10 mouse cellular contexts compared by ENCODE assay signal in genomic region chr17:26535251-26536136, GRCm38 (mm10). TPM values are rescaled to one million over a fixed set of nuclear protein-coding genes. Genes with fewer than 3 reads are reported as not detected.
DNase-seq lines count a peak whose midpoint lies in the region; ATAC-seq lines count a peak whose summit lies in the region.
"Had no signal": no experiment of that assay in that cellular context is flagged by ENCODE, and none has a peak within 500 bp of the region (broad histone marks: within the 10 kb centered on the region; RNA-seq: fewer than 3 reads in every experiment).

No protein-coding gene starts in this region.

- peak; percentile 52 for DNase-seq in 3T3-L1 (ENCODE audit: low read depth, low spot score)
- peak; percentile 62 for DNase-seq in A20 (ENCODE audit: low read depth, low spot score)
- DNase-seq in lung, postnatal 10 days: peak; percentile 47
- no peak for DNase-seq in adrenal gland, adult 2 months
- DNase-seq in T-cell, adult 2 months (ENCODE audit: low spot score): no peak
- DNase-seq: cerebellum, adult 11 months; thymus, postnatal 14 days had no signal

- no peak overlapping the region for H3K9ac ChIP-seq in heart, embryonic 15.5 days
- H3K9ac ChIP-seq: midbrain, embryonic 12.5 days had no signal

- H3K27ac ChIP-seq in heart, embryonic 15.5 days: peak overlapping the region; percentile 31
- H3K27ac ChIP-seq: midbrain, embryonic 12.5 days had no signal

- no peak for ATAC-seq in heart, embryonic 15.5 days (replicated peaks; ENCODE audit: insufficient number of reproducible peaks, insufficient read depth, low FRiP score, low read depth)
- ATAC-seq in erythroblast, adult 5-6 weeks (replicated peaks; ENCODE audit: low FRiP score, poor library complexity, severe bottlenecking): no peak

- no peak overlapping the region for H3K4me2 ChIP-seq in heart, embryonic 15.5 days
- H3K4me2 ChIP-seq: midbrain, embryonic 12.5 days had no signal

- H3K4me1 ChIP-seq in heart, embryonic 15.5 days (replicated peaks): peaks cover 32% of the 10 kb centered on the region
- H3K4me1 ChIP-seq: midbrain, embryonic 12.5 days had no signal

- H3K36me3 ChIP-seq in heart, embryonic 15.5 days: no peaks in the 10 kb centered on the region
- H3K36me3 ChIP-seq: midbrain, embryonic 12.5 days had no signal

- no peaks in the 10 kb centered on the region for H3K27me3 ChIP-seq in heart, embryonic 15.5 days
- H3K27me3 ChIP-seq: midbrain, embryonic 12.5 days had no signal

- no peak overlapping the region for H3K4me3 ChIP-seq in heart, embryonic 15.5 days
- H3K4me3 ChIP-seq: midbrain, embryonic 12.5 days had no signal

- no peaks in the 10 kb centered on the region for H3K9me3 ChIP-seq in heart, embryonic 15.5 days (replicated peaks)
- H3K9me3 ChIP-seq: midbrain, embryonic 12.5 days had no signal

- 51% methylated on average over 7 of the region's 7 CpGs for WGBS in heart, embryonic 15.5 days

RNA-seq across cellular contexts. Expression of gene Ergic1, which starts 25.8 kb away (rescaled TPM):
- polyA plus RNA-seq in heart, embryonic 15.5 days (2015; fragmentation: Nextera tagmentation; extraction: Ambion mirVana): 75.0 and 92.0 TPM in 2 replicates
- 23.4 and 26.1 TPM in 2 replicates for total RNA-seq in erythroblast, adult 5-6 weeks (2015; ENCODE audit: low replicate concordance)
- 2.1 and 10.3 TPM in 2 replicates for total RNA-seq in erythroblast, adult 5-6 weeks (2017; ENCODE audit: low replicate concordance)
- 100 to 1,000 TPM; 166 to 170 TPM for total RNA-seq in adrenal gland, adult 2 months (2021)
- 132 and 156 TPM in 2 replicates for polyA plus RNA-seq in adrenal gland, adult 2 months (2012; rRNA removed)

RNA-seq across cellular contexts. Expression of gene Dusp1, which starts 26.4 kb away (rescaled TPM):
- polyA plus RNA-seq in heart, embryonic 15.5 days (2015; fragmentation: Nextera tagmentation; extraction: Ambion mirVana): 30.8 and 38.1 TPM in 2 replicates
- 54.8 and 66.0 TPM in 2 replicates for total RNA-seq in erythroblast, adult 5-6 weeks (2015; ENCODE audit: low replicate concordance)
- 9.5 and 13.1 TPM in 2 replicates for total RNA-seq in erythroblast, adult 5-6 weeks (2017; ENCODE audit: low replicate concordance)
- total RNA-seq in adrenal gland, adult 2 months (2021): 10 to 100 TPM; 33.5 to 67.7 TPM
- 80.9 and 86.9 TPM in 2 replicates for polyA plus RNA-seq in adrenal gland, adult 2 months (2012; rRNA removed)

Comparison
In these comparisons a context has a peak if more than half of its experiments do, and no peak if none do; other contexts are left out.
1. DNase-seq: peak in 3T3-L1 (single experiment), A20 (single experiment) and lung, postnatal 10 days (single experiment); none in adrenal gland, adult 2 months (single experiment) and T-cell, adult 2 months (single experiment).
2. RNA of gene Ergic1, which starts 25.8 kb away (total RNA-seq): 166 to 170 TPM in adrenal gland, adult 2 months; 2.1 to 26.1 TPM in erythroblast, adult 5-6 weeks; every median in the first group is over 4 times any median in the second.